Mouse (Mus musculus) gastrocnemius, adult 8-10 months (tissue): Measurements from ENCODE around the gene Aamp. TPM values are rescaled to one million over a fixed set of nuclear protein-coding genes. Genes with fewer than 3 reads are reported as not detected.
"Not testable (repeated sequence)": the region's sequence is repeated elsewhere in the genome, so short reads cannot be mapped to it uniquely, and the experiment has no call there.

ENCODE experiments used
- DNase-seq, 2 experiments: peaks; one replicate each; pipeline ENCODE4 v3.0.0; 2022; ENCODE audit warnings: low spot score in 2 of 2
- total RNA-seq, 4 experiments: library from RNA; stranded (reverse); gene quantifications; 2 replicates each; pipeline ENCODE4 v1.2.4; 2022

Aamp gene
- total RNA-seq: 10 to 100 TPM; 73.2 to 88.7 (median 78.0) TPM

- DNase-seq: peak; percentile 100
Measured at GRCm38 (mm10) chr1:74284543-74285160, at the start of gene Aamp, which contains the start of gene Pnkd. Gene Aamp, minus strand, starts transcription at chr1:74284738. Gene Pnkd, plus strand, starts transcription at chr1:74284930.

GRCm38 (mm10) chr1:74332930-74333329 lies 48.4 kb upstream of the Aamp start:
- no peak for DNase-seq

- DNase-seq: peak; percentile 89 to 96
Measured at GRCm38 (mm10) chr1:74332241-74332763, 47.8 kb upstream of the Aamp start.

- DNase-seq: no peak
Measured at GRCm38 (mm10) chr1:74331046-74331681, 46.6 kb upstream of the Aamp start.

- no peak for DNase-seq
Measured at GRCm38 (mm10) chr1:74329899-74330431, 45.4 kb upstream of the Aamp start.

- DNase-seq: not testable (repeated sequence)
Measured at GRCm38 (mm10) chr1:74326916-74327315, 42.4 kb upstream of the Aamp start.

GRCm38 (mm10) chr1:74321396-74321795 lies 36.9 kb upstream of the Aamp start:
- no peak for DNase-seq

GRCm38 (mm10) chr1:74318711-74319110 lies 34.2 kb upstream of the Aamp start:
- DNase-seq: no peak

GRCm38 (mm10) chr1:74316114-74316827 lies 31.7 kb upstream of the Aamp start:
- no peak for DNase-seq

GRCm38 (mm10) chr1:74314796-74315195 lies 30.3 kb upstream of the Aamp start:
- no peak for DNase-seq

- DNase-seq: no peak
Measured at GRCm38 (mm10) chr1:74313049-74313692, 28.6 kb upstream of the Aamp start.

- no peak for DNase-seq
Measured at GRCm38 (mm10) chr1:74309767-74310166, 25.2 kb upstream of the Aamp start.

- no peak for DNase-seq
Measured at GRCm38 (mm10) chr1:74308001-74308964, 23.7 kb upstream of the Aamp start.

GRCm38 (mm10) chr1:74307146-74307545 lies 22.6 kb upstream of the Aamp start:
- DNase-seq: no peak

- no peak for DNase-seq
Measured at GRCm38 (mm10) chr1:74305522-74305921, 21.0 kb upstream of the Aamp start, which contains the start of gene Tmbim1. Gene Tmbim1, minus strand, starts transcription at chr1:74305622.

GRCm38 (mm10) chr1:74304946-74305345 lies 20.4 kb upstream of the Aamp start:
- no peak for DNase-seq

GRCm38 (mm10) chr1:74304339-74304790 lies 19.8 kb upstream of the Aamp start:
- no peak for DNase-seq

- peak; percentile 75 to 79 for DNase-seq
Measured at GRCm38 (mm10) chr1:74303509-74304338, 19.2 kb upstream of the Aamp start.

GRCm38 (mm10) chr1:74302835-74303234 lies 18.3 kb upstream of the Aamp start:
- no peak for DNase-seq
